Mouse (Mus musculus) inflammation-experienced regulatory T-cells, adult 6 months (primary cell): Measurements from ENCODE around the gene Elf2. TPM values are rescaled to one million over a fixed set of nuclear protein-coding genes. Genes with fewer than 3 reads are reported as not detected.
A peak's percentile ranks its signal among the peaks of the same experiment; 100 is the strongest.
"Not testable (repeated sequence)": the region's sequence is repeated elsewhere in the genome, so short reads cannot be mapped to it uniquely, and the experiment has no call there.

Experiments used
- ATAC-seq: one replicate; pipeline ENCODE4 v1.8.0; 2017
- polyA plus RNA-seq, 3 experiments: library from polyadenylated mRNA; unstranded; fragments of 100-300 nt; shearing (Covaris generic); gene quantifications; one replicate each; pipeline ENCODE4 v1.2.1; 2017

The Elf2 gene
- polyA plus RNA-seq, 3 experiments from 2014 or later = 51.8 to 74.2 (median 57.7) TPM

GRCm38 (mm10) chr3:51327817-51328216 is 12.6 kb downstream of the Elf2 start:
- no peak for ATAC-seq

DNA sequence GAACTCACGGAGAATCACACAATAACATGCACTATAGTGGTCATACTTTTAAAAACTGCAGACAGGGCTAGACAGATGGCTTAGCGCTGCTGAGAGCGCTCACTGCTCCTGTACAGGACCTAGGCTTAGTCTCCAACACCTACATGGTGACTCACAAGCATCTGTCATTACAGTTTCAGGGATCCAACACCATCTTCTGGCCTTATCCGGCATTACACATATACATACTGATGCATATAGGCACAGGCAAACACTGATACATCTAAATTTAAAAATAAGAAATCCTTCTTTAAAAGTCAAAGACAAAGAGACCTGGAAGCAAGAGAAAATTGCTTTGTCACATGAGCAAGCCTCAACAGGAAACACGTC is 13.1 kb downstream of the Elf2 start:
- ATAC-seq = no peak

DNA sequence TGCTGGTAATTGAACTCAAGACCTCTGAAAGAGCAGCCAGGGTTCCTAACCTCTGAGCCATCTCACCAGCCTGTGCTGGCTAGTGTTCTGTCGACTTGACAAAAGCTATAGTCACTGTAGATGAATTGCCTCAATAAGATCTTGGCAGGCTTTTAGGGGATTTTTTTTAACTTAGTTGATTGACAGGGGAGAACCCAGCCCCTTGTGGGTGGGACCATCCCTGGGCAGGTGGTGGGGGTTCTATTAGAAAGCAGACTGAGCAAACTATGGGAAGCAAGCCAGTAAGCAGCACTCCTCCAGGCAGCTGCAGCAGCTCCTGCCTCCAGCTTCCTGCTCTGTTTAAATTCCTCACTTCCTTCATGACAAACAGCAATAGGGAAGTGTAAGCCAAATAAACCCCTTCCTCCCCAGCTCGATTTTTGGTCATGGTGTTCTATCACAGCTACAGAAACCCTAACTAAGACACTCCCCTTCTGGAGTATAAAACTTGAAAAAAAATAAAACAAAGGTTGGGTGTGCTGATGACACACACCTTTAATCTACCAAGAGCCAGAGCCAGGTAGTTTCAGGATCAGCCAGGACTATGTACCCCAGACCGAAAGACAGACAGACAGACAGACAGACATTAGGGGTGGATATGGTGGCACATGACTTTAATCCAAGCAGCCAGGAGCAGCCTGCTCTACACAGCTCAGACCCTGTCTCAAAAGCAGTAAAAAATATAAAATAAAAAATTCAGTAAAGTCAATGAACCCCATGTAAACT is 13.6 kb downstream of the Elf2 start:
- ATAC-seq = no peak

DNA sequence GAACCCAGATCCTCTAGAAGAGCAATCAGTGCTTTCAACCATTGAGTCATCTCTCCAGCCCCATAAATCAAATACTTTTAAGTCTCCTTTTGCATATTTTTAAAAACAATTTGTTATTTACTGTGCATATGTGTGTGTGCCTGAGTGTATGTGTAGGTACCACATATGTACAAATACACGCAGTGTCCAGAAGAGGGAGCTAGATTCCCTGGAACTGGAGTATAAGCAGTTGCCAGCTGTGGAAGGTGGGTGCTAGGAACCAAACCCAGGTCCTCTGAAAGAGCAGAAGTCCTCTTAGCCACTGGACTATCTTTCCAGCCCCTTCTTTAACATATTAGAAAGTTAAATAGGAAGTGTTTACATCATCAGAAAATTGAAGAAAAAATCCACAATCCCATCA is 15.0 kb downstream of the Elf2 start:
- ATAC-seq = no peak

DNA sequence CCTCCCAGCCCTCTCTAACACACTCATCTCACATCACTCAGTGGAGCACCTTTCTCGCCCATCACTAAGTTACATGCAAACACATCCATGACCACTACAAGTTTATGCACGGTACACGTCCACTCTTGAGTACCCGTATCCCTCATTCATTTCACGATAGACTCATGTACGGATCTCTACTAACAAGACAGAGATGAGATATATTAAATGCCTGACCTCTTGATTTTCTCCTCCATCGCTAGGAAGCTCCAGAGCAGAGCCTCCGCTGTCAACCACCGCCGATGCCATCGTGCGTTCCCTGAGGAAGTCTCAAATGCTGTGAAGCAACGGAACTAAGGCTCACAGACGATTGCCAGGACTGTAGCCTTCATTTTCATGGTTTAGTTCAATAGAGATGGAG is 17.5 kb downstream of the Elf2 start:
- ATAC-seq = no peak

DNA sequence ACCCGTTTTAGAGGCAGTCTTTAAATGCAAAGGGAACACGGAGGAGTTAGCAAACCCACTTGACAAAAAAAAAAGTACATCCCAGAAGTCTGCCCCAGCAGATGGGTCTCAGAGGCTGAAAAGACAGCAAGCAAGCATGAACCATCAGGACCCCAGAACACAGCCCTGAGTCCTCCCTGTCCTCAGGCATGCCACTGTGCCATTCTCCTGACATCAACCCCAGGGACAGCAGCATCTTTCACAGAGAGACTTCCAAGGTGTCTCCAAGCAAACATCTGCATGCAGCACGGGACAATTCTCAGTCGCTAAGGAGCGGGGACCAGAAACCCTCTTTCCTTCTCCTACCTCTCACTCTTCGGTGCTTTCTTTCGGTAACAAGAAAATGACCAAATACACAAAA is 18.1 kb downstream of the Elf2 start:
- no peak for ATAC-seq

DNA sequence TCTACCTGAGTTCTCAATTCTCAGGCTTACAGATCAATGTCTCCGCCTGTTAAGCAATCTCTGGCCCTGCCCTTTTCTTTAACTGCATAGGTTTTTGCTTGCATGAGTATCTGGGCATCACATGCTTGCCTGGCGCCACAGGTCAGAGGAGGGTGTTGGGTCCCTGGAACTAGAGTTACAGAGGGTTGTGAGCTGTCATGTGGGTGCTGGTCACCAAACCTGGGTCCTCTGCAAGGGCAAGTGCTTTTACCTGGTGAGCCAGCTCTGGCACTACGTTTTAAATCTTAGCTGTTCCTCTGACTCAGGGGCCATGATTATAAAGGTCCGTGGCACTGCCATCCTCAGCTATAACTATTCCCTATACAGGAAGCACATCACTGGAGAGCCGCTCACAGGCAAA is 19.3 kb downstream of the Elf2 start:
- ATAC-seq = no peak

- ATAC-seq = not testable (repeated sequence)
Measured at GRCm38 (mm10) chr3:51318053-51318452, 22.4 kb downstream of the Elf2 start.

DNA sequence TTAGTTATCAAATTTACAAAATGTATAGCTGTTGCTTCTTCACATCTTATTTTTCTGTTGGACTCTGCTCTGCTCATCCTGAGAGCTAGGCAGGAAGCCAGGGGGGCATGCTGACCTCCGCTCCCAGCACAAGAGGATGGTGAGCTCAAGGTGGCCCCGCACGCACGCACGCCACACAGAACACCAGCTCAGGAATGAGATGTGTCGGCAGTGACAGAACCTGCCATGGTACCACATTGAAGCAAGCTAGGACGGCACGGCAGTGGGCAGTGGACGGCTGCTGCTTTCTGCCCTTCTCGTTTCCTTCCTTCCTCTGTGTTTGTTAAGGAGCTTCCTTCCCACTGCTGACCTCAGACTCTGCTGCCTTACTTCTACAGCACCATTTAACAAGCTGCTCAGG is 23.6 kb downstream of the Elf2 start:
- no peak for ATAC-seq

DNA sequence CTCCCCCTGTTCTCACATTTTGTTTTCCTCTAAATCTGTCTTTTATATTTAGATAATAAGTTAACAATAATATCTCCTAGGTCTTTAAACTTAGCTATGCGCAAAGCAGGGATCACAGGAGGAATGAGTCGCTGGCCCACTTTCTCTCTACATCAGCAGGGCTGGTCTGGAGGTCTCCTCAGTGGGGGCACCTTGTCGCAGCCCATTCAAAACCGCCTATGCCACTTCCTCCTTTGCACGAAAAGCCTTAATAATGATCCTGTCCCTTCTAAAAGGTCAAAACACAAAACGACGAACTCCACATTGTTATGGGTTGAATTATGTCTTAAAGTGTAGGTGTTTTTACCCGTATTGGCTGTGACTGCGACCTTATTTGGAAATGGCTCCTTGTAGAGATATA is 28.8 kb downstream of the Elf2 start:
- ATAC-seq = no peak

DNA sequence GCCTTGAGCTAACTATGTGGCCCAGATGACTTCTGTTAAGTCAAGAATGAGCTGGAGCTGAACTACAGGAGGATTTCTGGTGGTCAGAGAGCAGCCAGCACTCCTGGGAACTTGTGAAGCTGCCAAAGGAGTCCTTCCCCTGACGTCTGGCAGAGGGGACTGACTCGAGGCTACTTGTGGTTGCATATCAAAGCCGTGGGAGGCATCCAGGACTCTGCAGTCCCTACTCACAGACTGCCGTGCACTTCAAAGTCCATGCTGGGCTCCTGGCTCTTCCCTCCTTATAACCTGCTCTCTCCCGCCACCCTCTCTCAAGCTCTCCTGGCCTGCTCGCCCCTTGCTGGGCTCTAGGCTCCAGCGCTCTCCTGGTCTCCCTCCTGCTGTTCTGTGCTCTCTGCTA is 30.4 kb downstream of the Elf2 start:
- ATAC-seq = no peak

DNA sequence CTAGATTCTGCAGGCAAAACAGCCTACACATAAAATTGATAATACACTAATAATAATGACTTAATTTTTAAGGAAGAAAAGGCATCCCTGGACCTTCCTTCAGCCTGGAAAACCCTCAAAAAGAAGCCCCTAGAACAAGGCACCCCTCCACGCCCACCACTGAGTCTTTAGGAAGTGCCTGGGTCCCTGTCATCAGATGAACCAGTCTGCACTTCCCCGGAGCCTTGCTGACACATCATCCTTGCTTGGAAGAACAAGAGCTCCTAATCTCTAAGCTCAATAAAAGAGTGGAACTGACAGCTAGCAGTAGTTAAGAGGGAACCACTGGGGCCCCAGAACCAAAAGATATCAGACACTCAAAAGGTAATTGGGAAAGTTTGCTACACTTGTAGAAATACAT is 33.8 kb downstream of the Elf2 start:
- ATAC-seq = no peak

- ATAC-seq = no peak
Measured at GRCm38 (mm10) chr3:51305961-51306360, 34.5 kb downstream of the Elf2 start.

GRCm38 (mm10) chr3:51302971-51303476 is 37.4 kb downstream of the Elf2 start:
- no peak for ATAC-seq

GRCm38 (mm10) chr3:51301583-51301982 is 38.9 kb downstream of the Elf2 start:
- no peak for ATAC-seq

DNA sequence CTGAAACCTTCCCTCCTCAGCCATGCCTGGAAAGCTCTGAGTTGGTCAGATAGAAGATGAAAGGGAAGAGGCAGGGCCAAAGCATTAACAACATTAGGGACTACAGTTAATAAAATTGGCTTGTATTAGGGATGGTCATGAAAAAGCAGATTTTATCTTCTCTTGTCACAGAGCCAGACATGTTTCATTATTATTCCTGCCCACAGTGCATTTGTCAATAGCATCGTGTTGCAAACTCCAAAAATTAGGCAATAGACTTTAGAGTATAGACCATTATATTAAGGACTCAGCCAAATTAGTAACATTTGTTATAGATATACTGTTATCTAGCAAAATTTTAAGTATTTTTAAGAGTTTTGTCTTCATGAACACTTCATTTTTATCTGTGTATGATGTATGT is 43.7 kb downstream of the Elf2 start:
- ATAC-seq = no peak

DNA sequence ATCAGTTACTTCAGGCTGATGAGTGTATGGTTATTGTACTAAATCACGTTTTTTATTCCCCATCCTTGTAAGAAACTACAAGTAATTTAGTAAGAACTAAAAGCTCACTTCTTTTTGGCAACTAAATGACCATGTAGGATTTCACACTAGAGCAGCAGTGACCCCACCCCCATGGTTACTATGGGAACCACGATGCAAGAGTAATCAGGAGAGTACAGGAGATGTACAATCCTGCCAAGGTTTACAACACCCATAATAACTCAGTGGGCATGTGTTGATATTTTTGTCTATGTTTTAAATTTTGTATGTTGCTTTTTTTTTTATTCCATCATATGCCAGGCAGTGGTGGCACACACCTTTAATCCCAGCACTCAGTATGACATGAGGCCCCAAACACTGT is 45.2 kb downstream of the Elf2 start:
- no peak for ATAC-seq

- no peak for ATAC-seq
Measured at GRCm38 (mm10) chr3:51294251-51294650, 46.2 kb downstream of the Elf2 start.

DNA sequence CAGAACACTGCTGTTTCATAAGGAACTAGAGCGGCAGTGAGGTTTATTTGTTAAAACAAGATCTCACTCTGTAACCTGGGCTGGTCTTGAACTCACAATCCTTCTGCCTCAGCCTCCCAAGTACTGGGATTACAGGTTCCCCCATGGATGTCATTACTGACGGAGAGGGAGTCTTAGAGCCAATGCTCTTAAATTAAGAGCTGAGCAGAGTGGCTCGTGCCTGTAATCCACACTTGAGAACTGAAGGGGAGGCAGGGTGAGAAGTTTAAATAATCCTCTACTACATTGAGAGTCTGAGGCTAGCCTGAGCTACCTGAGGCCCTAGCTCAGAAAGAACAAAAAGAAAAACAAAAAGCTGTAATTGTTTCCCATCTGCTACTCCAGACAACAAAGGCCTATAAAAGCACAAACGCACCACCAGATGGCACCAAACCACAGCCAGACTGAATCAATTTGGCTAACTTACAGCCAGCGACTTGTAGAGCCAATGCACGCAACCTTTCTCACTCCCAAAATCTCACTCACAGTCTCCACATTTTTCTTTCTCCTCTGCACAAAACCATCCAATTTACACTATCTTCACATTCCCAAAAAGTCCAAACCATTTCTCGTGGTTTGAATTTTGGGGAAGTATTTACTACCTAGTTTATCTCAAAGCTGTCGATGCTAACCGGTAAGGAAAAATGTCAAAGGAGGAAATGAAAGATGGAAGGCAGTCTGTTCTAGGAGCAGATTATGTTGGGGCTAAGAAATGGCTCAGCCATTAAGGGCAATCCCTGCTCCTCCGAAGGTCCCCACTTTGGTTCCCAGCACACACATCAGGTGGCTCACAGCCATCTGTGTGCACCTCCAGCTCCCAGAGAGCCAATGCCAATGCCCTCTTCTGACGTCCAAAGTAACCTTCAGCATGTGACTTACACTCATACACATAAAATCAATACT is 51.3 kb downstream of the Elf2 start:
- peak; percentile 67 for ATAC-seq

DNA sequence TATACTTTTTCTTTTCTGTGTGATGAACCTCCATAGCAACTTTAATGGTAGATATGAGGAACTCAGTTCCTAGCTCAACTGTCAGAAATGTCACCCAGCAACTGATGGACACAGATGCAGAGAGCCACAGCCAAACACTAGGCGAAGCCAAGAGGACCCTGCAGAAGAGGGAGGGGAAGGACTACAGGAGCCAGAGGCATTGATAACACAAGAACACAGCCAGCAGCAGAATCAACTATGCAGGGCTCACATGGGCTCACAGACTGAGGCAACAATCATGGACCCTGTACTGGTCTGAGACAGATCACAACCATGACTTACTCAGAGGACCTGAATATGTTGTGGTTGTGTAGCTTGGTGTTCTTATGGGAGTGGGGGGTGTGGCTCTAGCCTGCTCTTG is 56.1 kb downstream of the Elf2 start:
- ATAC-seq = no peak

- ATAC-seq = no peak
Measured at GRCm38 (mm10) chr3:51281727-51282126, 58.7 kb downstream of the Elf2 start.

DNA sequence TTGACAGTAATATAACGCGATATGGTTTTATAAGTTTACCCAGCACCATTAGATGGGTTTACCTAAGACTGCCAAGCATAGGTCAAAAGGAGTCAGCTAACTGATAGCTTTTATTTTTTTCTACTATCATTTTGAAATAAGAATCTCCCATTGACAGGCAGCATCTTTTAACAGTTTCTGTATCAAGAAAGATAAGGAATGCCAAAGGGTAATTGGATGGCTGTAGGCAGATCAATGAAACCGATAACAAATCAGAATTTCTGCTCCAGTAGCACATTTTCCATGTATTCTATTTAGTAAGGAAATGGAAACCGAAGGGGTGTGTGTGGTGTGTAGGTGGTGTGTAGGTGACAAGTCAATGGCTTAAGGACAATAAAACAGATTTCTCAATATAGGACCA is 62.0 kb downstream of the Elf2 start:
- no peak for ATAC-seq

DNA sequence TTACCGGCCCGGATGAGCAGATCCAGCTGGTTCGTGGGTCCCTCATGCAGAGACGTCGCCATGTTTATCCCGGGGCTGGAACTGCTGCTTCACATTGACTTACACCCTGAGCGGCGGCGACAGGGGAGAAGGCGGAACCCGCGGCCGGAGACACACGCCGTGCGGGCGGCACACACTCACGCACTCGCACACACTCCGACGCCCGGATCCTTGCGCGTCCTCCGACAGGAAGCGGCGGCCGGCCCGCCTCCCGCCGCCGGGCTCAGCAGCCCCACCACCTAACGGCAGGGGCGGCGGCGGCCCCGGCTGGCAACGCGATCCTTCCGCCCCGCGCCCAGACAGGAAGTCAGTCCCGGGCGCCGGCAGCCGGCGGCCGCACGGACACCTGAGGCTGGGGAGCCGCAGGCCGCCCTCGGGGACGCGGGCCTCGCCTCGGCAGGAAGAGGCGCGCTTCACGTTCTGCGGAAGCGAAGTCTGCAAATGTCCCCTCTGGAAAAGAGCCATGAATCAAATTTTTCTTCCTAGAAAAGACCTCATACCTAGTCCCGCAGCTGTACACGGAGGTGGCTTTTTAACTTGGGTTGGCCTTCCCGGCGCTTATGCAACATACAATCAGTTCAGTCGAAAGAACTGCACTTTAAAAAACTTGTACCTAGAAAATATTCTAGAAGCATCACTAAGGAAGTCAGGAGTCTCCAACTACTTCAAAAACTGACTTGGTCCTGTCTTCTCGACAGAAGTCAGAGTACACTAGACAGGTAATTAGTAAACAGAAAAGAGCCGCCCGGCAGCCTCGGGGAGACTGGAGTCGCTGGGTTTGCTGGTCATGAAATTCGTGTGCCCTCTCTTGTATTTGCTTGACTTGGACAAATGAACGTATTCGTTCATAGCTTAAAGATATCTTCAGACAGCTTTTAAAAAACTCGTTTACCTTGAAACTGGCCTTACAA is 63.0 kb downstream of the Elf2 start:
- ATAC-seq = peak; percentile 55
